In the genomic region with DNA sequence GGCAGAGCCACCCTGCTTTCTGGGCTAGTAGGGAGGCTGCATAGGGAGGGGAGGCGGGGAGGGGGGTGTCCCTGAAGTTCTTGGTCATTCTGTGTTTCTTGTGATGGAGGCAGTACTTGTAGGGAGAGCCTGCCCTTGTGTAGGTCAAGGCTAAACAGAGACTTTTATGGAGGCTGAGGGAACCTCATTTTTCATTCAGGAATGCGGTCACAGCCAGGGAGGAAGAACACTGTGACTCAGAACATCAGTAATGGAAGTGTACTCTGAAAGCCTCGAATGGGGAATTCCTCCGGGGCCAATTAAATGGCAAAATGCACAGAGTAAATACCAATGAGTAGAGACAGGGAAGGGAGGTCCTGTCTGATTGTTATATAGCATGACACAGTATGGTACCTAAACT, we compare ENCODE assay signal across 24 mouse cellular contexts. TPM values are rescaled to one million over a fixed set of nuclear protein-coding genes. Genes with fewer than 3 reads are reported as not detected.
DNase-seq lines count a peak whose midpoint lies in the region; TF ChIP-seq lines count a peak whose summit lies in the region.
"Had no signal": no experiment of that assay in that cellular context is flagged by ENCODE, and none has a peak within 500 bp of the region (broad histone marks: within the 10 kb centered on the region; RNA-seq: fewer than 3 reads in every experiment).

No protein-coding gene starts in this region.

- H3K4me3 ChIP-seq in kidney, adult 2 months (ENCODE audit: insufficient read depth, low read depth, low read length) = no peak overlapping the region
- H3K4me3 ChIP-seq: erythroblast, embryonic 14.5 days; forebrain, embryonic 12.5 days; gastrocnemius, adult 2 months; hindbrain, embryonic 15.5 days; limb, embryonic 15.5 days; liver, embryonic 15.5 days; lung, embryonic 15.5 days; midbrain, embryonic 10.5 days; stomach, embryonic 15.5 days had no signal

- H3K36me3 ChIP-seq in kidney, adult 2 months (ENCODE audit: control insufficient read depth, insufficient read depth, low read length) = no peaks in the 10 kb centered on the region
- H3K36me3 ChIP-seq: forebrain, embryonic 12.5 days; hindbrain, embryonic 15.5 days; limb, embryonic 15.5 days; liver, embryonic 15.5 days; lung, embryonic 15.5 days; midbrain, embryonic 10.5 days; stomach, embryonic 15.5 days had no signal

- peak; percentile 70 for DNase-seq in adrenal gland, adult 2 months
- DNase-seq in adrenal gland, postnatal 25 days = no peak
- DNase-seq in kidney, adult 2 months = peak; percentile 30
- no peak for DNase-seq in kidney, postnatal 25 days
- peak; percentile 17 for DNase-seq in Muller cell, postnatal 12 days (ENCODE audit: inconsistent ontology term)
- DNase-seq in adrenal gland, postnatal 36 days = peak; percentile 34 to 60
- DNase-seq in cerebellum, adult 11 months = no peak
- DNase-seq in natural killer cell, adult 2 months (ENCODE audit: low spot score in 2 of 2) = no peak
- DNase-seq: cerebellum, adult 11-12 months; cerebellum, postnatal 10 days; gastrocnemius, adult 2 months; heart, postnatal 4 days; left cerebral cortex, postnatal 4 days; lung, postnatal 36 days; thymus, adult 18-20 months; thymus, postnatal 36 days had no signal

- no peak for TF ChIP-seq CTCF in kidney, adult 2 months (conservative IDR thresholded peaks at IDR 0.05; ENCODE audit: insufficient read depth, insufficient read length, low read depth, low read length)

- H3K27me3 ChIP-seq in kidney, adult 2 months (replicated peaks; ENCODE audit: control insufficient read depth, insufficient read depth, low read length) = no peaks in the 10 kb centered on the region
- H3K27me3 ChIP-seq: forebrain, embryonic 12.5 days; hindbrain, embryonic 15.5 days; limb, embryonic 15.5 days; liver, embryonic 15.5 days; lung, embryonic 15.5 days; stomach, embryonic 15.5 days had no signal

- WGBS in kidney, adult 2 months = 57% methylated on average over 4 of the region's 4 CpGs

- no peak for TF ChIP-seq POLR2A in kidney, adult 2 months (IDR thresholded peaks at IDR 0.05; ENCODE audit: low read depth, low read length)

- no peaks in the 10 kb centered on the region for H3K4me1 ChIP-seq in kidney, adult 2 months (ENCODE audit: control insufficient read depth, insufficient read depth, low read length)
- H3K4me1 ChIP-seq: forebrain, embryonic 12.5 days; hindbrain, embryonic 15.5 days; liver, embryonic 15.5 days; lung, embryonic 15.5 days had no signal

- no peak overlapping the region for H3K27ac ChIP-seq in kidney, adult 2 months (ENCODE audit: insufficient read depth, low read depth, low read length)
- H3K27ac ChIP-seq: forebrain, embryonic 12.5 days; gastrocnemius, adult 2 months; hindbrain, embryonic 15.5 days; limb, embryonic 15.5 days; liver, embryonic 15.5 days; lung, embryonic 15.5 days; midbrain, embryonic 10.5 days; stomach, embryonic 15.5 days had no signal

RNA-seq across cellular contexts. Expression of a gene that starts 37.4 kb away (rescaled TPM):
- total RNA-seq in adrenal gland, adult 2 months (2021) = under 1 TPM; 0.35 to 0.49 TPM
- 1.0 TPM in 1 of 2 replicates, not detected in the other for polyA plus RNA-seq in adrenal gland, adult 2 months (2012; rRNA removed)
- total RNA-seq in adrenal gland, postnatal 25 days (2021) = 0.82 TPM in 1 of 2 replicates, not detected in the other
- polyA plus RNA-seq in kidney, adult 2 months (2012; rRNA removed) = 0.14 and 0.34 TPM in 2 replicates
- under 1 TPM; 0.69 to 0.83 TPM for total RNA-seq in adrenal gland, postnatal 36 days (2021)
- polyA plus RNA-seq: erythroblast, embryonic 14.5 days; liver, embryonic 15.5 days had no signal

Comparison
In these comparisons a context has a peak if more than half of its experiments do, and no peak if none do; other contexts are left out.
1. DNase-seq: peak in adrenal gland, adult 2 months (single experiment), kidney, adult 2 months (single experiment), Muller cell, postnatal 12 days (single experiment) and adrenal gland, postnatal 36 days (2 of 2); none in adrenal gland, postnatal 25 days (single experiment), kidney, postnatal 25 days (0 of 2), cerebellum, adult 11 months (single experiment) and natural killer cell, adult 2 months (0 of 2).